35 mouse cellular contexts compared by ENCODE assay signal in the genomic region with DNA sequence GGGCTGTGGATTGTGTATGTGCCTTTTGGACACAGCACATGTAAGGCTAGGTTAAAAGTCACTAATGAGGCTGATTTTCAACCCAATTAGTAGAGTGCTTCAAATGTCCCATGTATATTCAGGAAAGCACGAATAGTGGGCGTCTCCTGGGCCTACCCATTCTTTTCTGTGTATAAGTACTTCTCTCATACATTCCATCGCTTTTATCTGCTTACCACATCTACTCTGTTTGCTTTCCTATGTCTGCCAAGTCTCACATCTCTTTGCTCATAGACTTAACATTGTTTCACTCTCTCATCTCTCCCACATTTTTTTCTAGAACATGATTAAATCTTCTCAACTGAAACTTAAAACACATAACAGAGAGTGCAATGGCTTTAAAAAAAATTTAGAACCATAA. TPM values are rescaled to one million over a fixed set of nuclear protein-coding genes. Genes with fewer than 3 reads are reported as not detected.
"Had no signal": no experiment of that assay in that cellular context is flagged by ENCODE, and none has a peak within 500 bp of the region (broad histone marks: within the 10 kb centered on the region; RNA-seq: fewer than 3 reads in every experiment).

No protein-coding gene starts in this region.

- H3K4me2 ChIP-seq: heart, embryonic 11.5 days; heart, embryonic 12.5 days; heart, embryonic 13.5 days; heart, embryonic 15.5 days; hindbrain, embryonic 12.5 days; hindbrain, embryonic 13.5 days; hindbrain, embryonic 14.5 days; hindbrain, embryonic 15.5 days; intestine, embryonic 15.5 days; kidney, embryonic 15.5 days had no signal

- H3K27me3 ChIP-seq: heart, embryonic 12.5 days; heart, embryonic 13.5 days; heart, embryonic 15.5 days; hindbrain, embryonic 12.5 days; hindbrain, embryonic 13.5 days; hindbrain, embryonic 15.5 days; intestine, embryonic 15.5 days; kidney, embryonic 15.5 days had no signal

- H3K36me3 ChIP-seq: heart, embryonic 10.5 days; heart, embryonic 12.5 days; heart, embryonic 13.5 days; heart, embryonic 15.5 days; hindbrain, embryonic 10.5 days; hindbrain, embryonic 12.5 days; hindbrain, embryonic 13.5 days; hindbrain, embryonic 15.5 days; intestine, embryonic 15.5 days; kidney, embryonic 15.5 days had no signal

- DNase-seq: heart, postnatal 10 days; heart, postnatal 14 days; heart, postnatal 36 days; heart, postnatal 4 days; kidney, adult 11 months; kidney, adult 18-20 months; kidney, adult 2 months; kidney, adult 8-10 months; kidney, adult 9 months; kidney, postnatal 10 days; kidney, postnatal 14 days; kidney, postnatal 25 days; kidney, postnatal 36 days; kidney, postnatal 4 days; layer of hippocampus, adult 9-11 months; layer of hippocampus, postnatal 36 days had no signal

- H3K9me3 ChIP-seq: heart, embryonic 10.5 days; heart, embryonic 12.5 days; heart, embryonic 13.5 days; heart, embryonic 15.5 days; hindbrain, embryonic 10.5 days; hindbrain, embryonic 12.5 days; hindbrain, embryonic 13.5 days; hindbrain, embryonic 15.5 days; intestine, embryonic 15.5 days; kidney, embryonic 15.5 days had no signal

- ATAC-seq: hindbrain, embryonic 16.5 days; hindbrain, postnatal 0 days; inflammation-experienced regulatory T-cells, adult 6 months; intestine, embryonic 15.5 days; intestine, embryonic 16.5 days; intestine, postnatal 0 days had no signal

- H3K4me1 ChIP-seq: hindbrain, embryonic 12.5 days had no signal

- H3K27ac ChIP-seq: heart, embryonic 10.5 days; heart, embryonic 13.5 days; heart, embryonic 15.5 days; hindbrain, embryonic 10.5 days; hindbrain, embryonic 12.5 days; hindbrain, embryonic 13.5 days; hindbrain, embryonic 14.5 days; hindbrain, embryonic 15.5 days; hindbrain, postnatal 0 days; intestine, embryonic 15.5 days; kidney, embryonic 15.5 days; kidney, postnatal 0 days; layer of hippocampus, adult 2 months had no signal

- H3K9ac ChIP-seq: heart, embryonic 12.5 days; heart, embryonic 13.5 days; heart, embryonic 15.5 days; hindbrain, embryonic 12.5 days; hindbrain, embryonic 13.5 days; hindbrain, embryonic 14.5 days; hindbrain, embryonic 15.5 days; intestine, embryonic 15.5 days; kidney, embryonic 15.5 days had no signal

- H3K4me3 ChIP-seq: heart, embryonic 10.5 days; heart, embryonic 12.5 days; heart, embryonic 13.5 days; heart, embryonic 15.5 days; hindbrain, embryonic 10.5 days; hindbrain, embryonic 12.5 days; hindbrain, embryonic 13.5 days; hindbrain, embryonic 15.5 days; intestine, embryonic 15.5 days; kidney, embryonic 15.5 days; layer of hippocampus, adult 2 months had no signal

RNA-seq across cellular contexts. Expression of a gene that starts 5.4 kb away (rescaled TPM):
- polyA plus RNA-seq: inflammation-experienced regulatory T-cells, adult 6 months had no signal
